Mouse (Mus musculus) small intestine, adult 2 months (tissue): Measurements from ENCODE around the gene Ahnak2. TPM values are rescaled to one million over a fixed set of nuclear protein-coding genes. Genes with fewer than 3 reads are reported as not detected.

ENCODE experiments used
- H3K27ac ChIP-seq: fragments of 200-500 bp; 2 replicates; pipeline ENCODE4 v1.5.1; 2012; ENCODE audit warnings: low read depth, low read length, control low read depth, inconsistent platforms; ENCODE audit not compliant: insufficient read depth
- H3K27me3 ChIP-seq: fragments of 200-500 bp; 2 replicates; pipeline ENCODE4 v1.6.1; 2012; ENCODE audit warnings: mild to moderate bottlenecking, moderate library complexity, low read length, inconsistent platforms; ENCODE audit not compliant: control insufficient read depth, insufficient read depth
- H3K36me3 ChIP-seq: fragments of 200-500 bp; 2 replicates; pipeline ENCODE4 v1.6.1; 2012; ENCODE audit warnings: mild to moderate bottlenecking, low read length, control low read depth, inconsistent platforms; ENCODE audit not compliant: control insufficient read depth, insufficient read depth
- H3K4me1 ChIP-seq: fragments of 200-500 bp; 2 replicates; pipeline ENCODE4 v1.6.1; 2012; ENCODE audit warnings: low read length, inconsistent platforms, mixed read lengths; ENCODE audit not compliant: control insufficient read depth, insufficient read depth, insufficient read length
- H3K4me3 ChIP-seq: fragments of 200-500 bp; 2 replicates; pipeline ENCODE4 v1.5.1; 2012; ENCODE audit warnings: low read depth, mild to moderate bottlenecking, control low read depth, inconsistent platforms, low read length, moderate library complexity
- CTCF ChIP-seq: fragments of 200-500 bp; IDR thresholded peaks from 2 replicates; pipeline ENCODE4 v1.5.1; 2012; ENCODE audit warnings: low read depth, mild to moderate bottlenecking, control low read depth, inconsistent platforms, low read length, moderate library complexity, mixed read lengths; ENCODE audit not compliant: insufficient replicate concordance, insufficient read length; ENCODE audit errors: extremely low read depth
- POLR2A ChIP-seq: fragments of 200-500 bp; IDR thresholded peaks from 2 replicates; pipeline ENCODE4 v1.6.1; 2012; ENCODE audit warnings: low read depth, mild to moderate bottlenecking, control low read depth, inconsistent platforms, low read length, moderate library complexity
- WGBS: fragments of 180-500 bp; shearing (Covaris S2); methylation state at CpG from one replicate; pipeline ENCODE4 v1.1.7; 2018; 5-methylcytosine and 5-hydroxymethylcytosine counted together
- polyA plus RNA-seq: library from polyadenylated mRNA; depleted of rRNA; stranded (reverse); fragments of >200 nt; gene quantifications from 2 replicates; pipeline ENCODE4 v1.2.3, GENCODE M21; 2012

Ahnak2 gene
- polyA plus RNA-seq, 1 experiment = 1.4 TPM

DNA sequence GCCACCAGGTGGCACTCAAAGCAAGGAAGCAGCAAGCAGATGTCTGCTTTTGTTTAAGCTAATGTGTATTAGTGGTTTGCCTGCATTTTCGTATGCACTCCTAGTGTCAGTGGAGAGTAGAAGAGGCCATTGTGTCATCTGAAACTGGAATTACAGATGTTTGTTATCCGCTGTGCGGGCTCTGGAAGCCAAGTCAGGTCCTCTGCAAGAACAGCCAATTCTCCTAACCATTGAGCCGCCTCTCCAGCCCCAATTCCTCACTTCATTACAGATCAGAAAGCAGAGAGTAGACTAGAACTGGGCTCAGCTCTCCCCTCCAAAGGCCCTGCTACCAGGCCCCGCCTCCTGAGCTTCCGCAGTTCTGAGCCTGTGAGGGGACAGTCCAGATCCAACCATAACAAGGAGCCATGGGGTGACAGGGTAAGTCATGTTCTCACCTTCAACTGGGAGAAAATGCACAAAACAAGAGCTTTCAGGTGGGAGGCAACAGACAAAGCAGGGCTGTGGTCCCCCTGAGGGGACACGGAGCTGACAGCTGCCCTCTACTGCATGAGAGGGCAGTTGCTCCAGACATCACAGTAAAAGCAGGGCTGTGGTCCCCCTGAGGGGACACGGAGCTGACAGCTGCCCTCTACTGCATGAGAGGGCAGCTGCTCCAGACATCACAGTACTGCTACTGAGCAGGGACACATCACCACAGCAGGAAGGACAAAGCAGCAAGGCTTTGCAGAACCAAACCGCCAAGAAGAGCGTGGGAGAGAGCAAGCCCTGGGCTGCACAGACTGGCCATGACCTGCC lies 55.5 kb downstream of the Ahnak2 start:
- no peak for TF ChIP-seq POLR2A
- no peak; the same call in 1 of the 2 replicates for TF ChIP-seq CTCF
- Histone ChIP-seq H3K27me3 (no peaks in the 10 kb centered on the region), H3K4me3 (no peak overlapping the region), H3K4me1 (peaks cover 3% of the 10 kb centered on the region), H3K27ac (no peak overlapping the region), H3K36me3 (peaks cover 16% of the 10 kb centered on the region)
- WGBS = 52% methylated on average over 10 of the region's 10 CpGs

DNA sequence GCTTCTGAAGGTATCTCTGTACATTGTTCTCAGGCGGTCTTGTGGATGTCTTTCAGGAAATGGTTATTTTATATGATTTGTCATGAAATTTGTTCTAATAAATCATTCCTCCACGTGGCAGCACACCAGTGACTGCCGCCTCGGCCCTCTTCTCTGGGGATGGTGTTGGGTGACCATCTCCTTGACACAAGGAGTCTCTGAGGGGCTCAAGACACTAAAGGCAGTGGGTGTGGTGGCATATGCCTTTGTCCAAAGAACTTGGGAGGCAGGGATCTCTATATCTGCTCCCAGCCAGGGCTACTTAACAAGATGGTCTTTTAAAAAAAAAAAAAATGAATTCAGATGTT lies 56.0 kb downstream of the Ahnak2 start:
- no peak overlapping the region for H3K4me3 ChIP-seq
- H3K36me3 ChIP-seq = peaks cover 16% of the 10 kb centered on the region
- peaks cover 3% of the 10 kb centered on the region for H3K4me1 ChIP-seq
- no peak overlapping the region for H3K27ac ChIP-seq
- no peaks in the 10 kb centered on the region for H3K27me3 ChIP-seq
- 86% methylated on average over 4 of the region's 4 CpGs for WGBS
- TF ChIP-seq POLR2A (no peak), CTCF (no peak)

DNA sequence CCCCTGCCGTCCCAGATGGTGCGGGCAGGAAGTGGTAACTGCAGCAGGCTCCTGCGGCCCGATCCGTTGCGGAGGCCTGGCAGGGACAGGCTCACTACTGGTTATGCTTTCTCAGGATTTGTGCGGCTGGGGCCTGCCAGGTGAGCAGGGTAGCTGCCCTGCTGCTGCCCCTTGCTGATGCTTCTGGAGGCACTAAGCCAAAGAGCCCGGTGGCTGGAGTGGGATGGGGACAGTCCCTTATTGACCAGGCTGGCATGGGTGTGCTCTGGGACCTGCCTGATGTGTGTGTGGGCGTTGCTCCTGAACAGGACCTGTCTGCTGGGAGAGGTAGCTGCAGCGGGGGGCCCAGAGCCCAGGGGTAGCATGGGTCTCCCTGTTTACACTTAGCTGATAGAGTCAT lies 56.7 kb downstream of the Ahnak2 start:
- Histone ChIP-seq H3K27me3 (no peaks in the 10 kb centered on the region), H3K4me1 (peaks cover 3% of the 10 kb centered on the region), H3K36me3 (peaks cover 16% of the 10 kb centered on the region), H3K27ac (no peak overlapping the region), H3K4me3 (no peak overlapping the region)
- 90% methylated on average over 10 of the region's 10 CpGs for WGBS
- TF ChIP-seq CTCF (no peak), POLR2A (no peak)

DNA sequence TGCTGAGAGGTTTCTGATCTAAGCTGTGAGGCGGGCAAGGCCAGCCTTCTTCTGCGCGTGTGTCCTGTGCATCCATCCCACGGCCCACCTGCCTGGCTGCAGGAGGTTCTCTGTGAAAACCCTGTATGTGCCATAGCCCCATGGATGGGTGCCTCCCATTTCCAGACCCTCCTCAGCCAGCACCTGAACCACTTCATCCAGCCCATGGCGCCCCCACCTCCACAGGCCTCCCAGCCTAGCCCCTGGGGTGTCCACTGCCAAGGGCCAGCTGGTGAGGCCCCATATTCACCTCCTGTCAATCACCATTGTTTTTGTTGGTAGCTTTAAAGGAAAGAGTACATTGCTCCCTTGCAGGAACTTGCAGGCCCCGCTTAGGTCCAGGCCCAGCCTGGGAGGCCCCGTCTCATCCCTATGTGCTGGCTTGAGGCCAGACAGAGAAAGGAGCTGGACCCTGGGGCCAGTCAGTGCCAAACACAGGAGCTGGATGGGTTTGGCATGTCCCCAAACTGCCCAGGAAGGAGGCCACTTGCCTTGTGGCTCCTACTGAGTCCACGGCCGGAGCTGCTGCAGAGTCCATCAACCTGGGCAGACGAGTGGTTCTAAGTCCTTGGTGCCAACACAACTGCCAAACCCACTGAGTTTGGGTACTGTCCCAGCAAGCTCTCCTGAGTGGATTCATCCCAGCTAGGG lies 57.4 kb downstream of the Ahnak2 start:
- WGBS = 94% methylated on average over 10 of the region's 10 CpGs
- peaks cover 16% of the 10 kb centered on the region for H3K36me3 ChIP-seq
- TF ChIP-seq POLR2A (no peak), CTCF (no peak)

DNA sequence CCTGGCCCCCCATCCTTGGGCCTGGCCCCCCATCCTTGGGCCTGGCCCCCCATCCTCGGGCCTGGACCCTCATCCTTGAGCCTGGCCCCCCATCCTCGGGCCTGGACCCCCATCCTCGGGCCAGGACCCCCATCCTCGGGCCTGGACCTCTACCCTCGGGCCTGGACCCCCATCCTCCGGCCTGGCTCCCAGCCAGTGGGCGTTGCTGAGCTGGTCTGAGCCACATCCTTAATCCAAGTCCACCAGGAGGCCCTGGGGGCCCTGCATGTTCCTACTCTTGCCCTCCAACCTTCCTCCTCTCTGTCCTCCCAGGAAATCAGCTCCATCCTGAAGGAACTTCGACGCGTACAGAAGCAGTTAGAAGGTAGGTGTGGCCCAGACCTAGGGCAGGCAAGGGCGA lies 58.2 kb downstream of the Ahnak2 start:
- Histone ChIP-seq H3K4me1 (peaks cover 3% of the 10 kb centered on the region), H3K27ac (no peak overlapping the region), H3K4me3 (no peak overlapping the region), H3K27me3 (no peaks in the 10 kb centered on the region), H3K36me3 (peaks cover 20% of the 10 kb centered on the region)
- 85% methylated on average over 11 of the region's 11 CpGs for WGBS
- no peak for TF ChIP-seq POLR2A
- TF ChIP-seq CTCF = no peak

More for the DNA sequence above, 57.4 kb downstream of the Ahnak2 start:
- Histone ChIP-seq H3K4me3 (no peak overlapping the region), H3K27ac (no peak overlapping the region), H3K4me1 (peaks cover 3% of the 10 kb centered on the region), H3K27me3 (no peaks in the 10 kb centered on the region)

DNA sequence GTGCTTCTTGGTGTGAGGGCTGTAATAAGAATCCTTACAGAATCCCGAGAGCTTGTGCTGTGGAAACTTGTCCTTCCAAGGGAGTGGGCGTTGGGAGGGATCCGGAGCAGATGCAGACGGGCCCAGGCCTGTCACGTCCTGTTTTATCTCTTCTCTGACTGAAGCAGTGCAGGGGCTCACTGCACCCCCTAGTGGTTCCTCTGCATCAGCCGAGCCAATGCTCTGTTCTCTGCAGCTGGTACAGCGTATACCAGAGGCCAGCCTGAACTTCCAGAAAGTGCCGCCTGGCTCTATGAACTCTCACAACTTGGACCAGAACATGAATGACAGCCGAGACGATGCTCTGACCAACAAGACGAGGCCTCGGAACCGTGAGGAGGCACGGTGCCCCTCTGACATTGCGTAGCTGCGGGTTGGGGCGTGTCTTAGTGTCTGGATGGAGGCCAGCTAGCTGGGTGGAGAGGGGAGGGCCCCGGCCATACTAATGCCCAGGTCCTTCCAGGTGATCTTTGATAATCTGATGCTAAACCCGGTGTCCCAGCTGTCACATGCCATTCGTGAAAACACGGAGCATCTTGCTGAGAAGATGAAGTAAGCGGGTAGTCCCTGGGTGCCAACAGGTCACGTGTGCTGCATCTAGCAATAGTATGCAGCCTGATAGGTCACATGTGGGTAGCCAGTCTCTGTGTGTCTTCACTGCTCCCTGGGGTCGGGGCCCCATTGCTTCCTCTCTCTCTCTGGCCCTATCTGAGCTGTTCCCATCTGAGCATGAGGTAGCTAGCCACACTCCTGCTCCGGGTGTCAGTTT lies 59.1 kb downstream of the Ahnak2 start:
- H3K27ac ChIP-seq = peak overlapping the region; percentile 8; the same call in 1 of the 2 replicates
- no peaks in the 10 kb centered on the region for H3K27me3 ChIP-seq
- H3K4me1 ChIP-seq = peaks cover 3% of the 10 kb centered on the region
- H3K36me3 ChIP-seq = peaks cover 28% of the 10 kb centered on the region
- peak overlapping the region; percentile 29 for H3K4me3 ChIP-seq
- TF ChIP-seq CTCF (peak; percentile 90), POLR2A (no peak)
- 24% methylated on average over 25 of the region's 25 CpGs for WGBS
